Mouse (Mus musculus) liver, adult 2 months (tissue): Measurements from ENCODE around the gene Ifitm10. TPM values are rescaled to one million over a fixed set of nuclear protein-coding genes. Genes with fewer than 3 reads are reported as not detected.
"Not testable (repeated sequence)": the region's sequence is repeated elsewhere in the genome, so short reads cannot be mapped to it uniquely, and the experiment has no call there.

Experiments used
- DNase-seq: peaks from one replicate; pipeline ENCODE4 v3.0.0-alpha.2; 2011; ENCODE audit warnings: low read depth, low spot score; ENCODE audit errors: extremely low read depth
- H3K27ac ChIP-seq: fragments of 200-500 bp; replicated peaks from 2 replicates; pipeline ENCODE4 v1.5.1; 2012; ENCODE audit warnings: low read depth, mild to moderate bottlenecking, control low read depth, inconsistent platforms, low read length; ENCODE audit not compliant: insufficient read depth
- H3K27me3 ChIP-seq: fragments of 200-500 bp; 2 replicates; pipeline ENCODE4 v1.6.1; 2012; ENCODE audit warnings: mild to moderate bottlenecking, moderate library complexity, low read length, inconsistent platforms; ENCODE audit not compliant: control insufficient read depth, insufficient read depth
- H3K36me3 ChIP-seq: fragments of 200-500 bp; 2 replicates; pipeline ENCODE4 v1.6.1; 2012; ENCODE audit warnings: low read length, inconsistent platforms; ENCODE audit not compliant: control insufficient read depth, insufficient read depth
- H3K4me1 ChIP-seq: fragments of 200-500 bp; 2 replicates; pipeline ENCODE4 v1.6.1; 2011; ENCODE audit warnings: low read length; ENCODE audit not compliant: control insufficient read depth, insufficient read depth
- H3K4me3 ChIP-seq: fragments of 200-500 bp; 2 replicates; pipeline ENCODE4 v1.5.1; 2011; ENCODE audit warnings: low read depth, mild to moderate bottlenecking, control low read depth, low read length, moderate library complexity; ENCODE audit not compliant: insufficient read depth
- H3K79me2 ChIP-seq: fragments of 200-500 bp; 2 replicates; pipeline ENCODE4 v1.6.1; 2012; ENCODE audit warnings: inconsistent platforms, mild to moderate bottlenecking, low read length, moderate library complexity; ENCODE audit not compliant: control insufficient read depth, insufficient read depth
- H3K9ac ChIP-seq: fragments of 200-500 bp; 2 replicates; pipeline ENCODE4 v1.6.1; 2012; ENCODE audit warnings: low read depth, mild to moderate bottlenecking, control low read depth, inconsistent platforms, low read length
- CTCF ChIP-seq: fragments of 200-500 bp; IDR thresholded peaks from 2 replicates; pipeline ENCODE4 v1.5.1; 2011; ENCODE audit warnings: low read depth, low read length, control low read depth
- POLR2A ChIP-seq: fragments of 200-500 bp; IDR thresholded peaks from 2 replicates; pipeline ENCODE4 v1.6.1; 2011; ENCODE audit warnings: low read length, control low read depth; ENCODE audit not compliant: insufficient read depth; ENCODE audit errors: extremely low read depth
- WGBS: fragments of 180-500 bp; shearing (Covaris S2); methylation state at CpG from one replicate; pipeline ENCODE4 v1.1.7; 2018; 5-methylcytosine and 5-hydroxymethylcytosine counted together
- polyA plus RNA-seq: library from polyadenylated mRNA; depleted of rRNA; stranded (reverse); fragments of >200 nt; gene quantifications from 2 replicates; pipeline ENCODE4 v1.2.3, GENCODE M21; 2012
- total RNA-seq: library from RNA; depleted of rRNA; stranded (reverse); fragments of >200 nt; gene quantifications from 2 replicates; pipeline ENCODE4 v1.2.3, GENCODE M21; 2014

Ifitm10 gene
- total and polyA plus RNA-seq, 2 experiments, result 0.65 to 0.71 TPM

DNA sequence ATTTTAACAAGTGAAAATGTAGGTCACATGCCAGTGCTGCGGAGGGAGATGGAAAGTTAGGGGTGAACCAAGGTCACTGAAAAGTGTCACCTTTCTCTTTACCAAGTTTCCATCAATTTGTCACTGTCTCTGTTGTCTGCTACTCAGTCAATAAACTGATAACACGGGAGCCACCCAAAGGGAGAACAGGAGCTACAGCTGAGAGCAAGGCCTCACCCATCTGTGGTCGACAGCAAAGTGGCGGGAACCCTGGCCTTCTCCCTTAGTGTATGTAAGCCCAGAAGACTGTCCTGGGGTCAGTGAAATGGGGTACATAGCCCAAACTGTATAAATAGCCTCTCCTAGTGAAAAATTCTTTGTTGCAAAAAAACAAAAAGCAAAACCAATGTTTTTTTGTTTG, 26.0 kb downstream of the Ifitm10 start:
- DNase-seq, result no peak
- H3K4me1 ChIP-seq, result no peaks in the 10 kb centered on the region
- H3K9ac ChIP-seq, result no peak overlapping the region
- 68% methylated on average over 4 of the region's 4 CpGs for WGBS
- H3K4me3 ChIP-seq, result no peak overlapping the region
- no peaks in the 10 kb centered on the region for H3K36me3 ChIP-seq
- no peak overlapping the region for H3K27ac ChIP-seq
- H3K79me2 ChIP-seq, result no peaks in the 10 kb centered on the region
- H3K27me3 ChIP-seq, result no peaks in the 10 kb centered on the region
- TF ChIP-seq CTCF (no peak), POLR2A (no peak)

DNA sequence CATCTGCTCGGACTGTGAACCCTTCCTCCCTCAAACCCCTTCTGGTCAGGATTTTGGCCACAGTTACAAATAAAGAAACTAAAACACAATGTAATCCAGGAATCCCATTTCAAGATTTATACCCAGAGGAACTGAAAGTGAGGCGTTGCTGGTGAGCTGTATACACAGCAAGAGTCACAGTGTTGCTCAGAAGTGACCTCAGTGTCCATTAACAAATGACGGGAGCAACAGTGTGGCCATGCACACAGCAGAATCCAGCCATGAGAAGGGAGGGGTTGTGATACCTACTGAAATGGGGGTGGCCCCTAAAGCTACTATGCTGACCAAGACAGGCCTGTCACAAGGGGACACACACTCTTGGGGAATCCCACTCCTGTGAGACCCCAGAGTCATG, 31.3 kb downstream of the Ifitm10 start:
- no peak for TF ChIP-seq CTCF
- TF ChIP-seq POLR2A, result no peak

DNA sequence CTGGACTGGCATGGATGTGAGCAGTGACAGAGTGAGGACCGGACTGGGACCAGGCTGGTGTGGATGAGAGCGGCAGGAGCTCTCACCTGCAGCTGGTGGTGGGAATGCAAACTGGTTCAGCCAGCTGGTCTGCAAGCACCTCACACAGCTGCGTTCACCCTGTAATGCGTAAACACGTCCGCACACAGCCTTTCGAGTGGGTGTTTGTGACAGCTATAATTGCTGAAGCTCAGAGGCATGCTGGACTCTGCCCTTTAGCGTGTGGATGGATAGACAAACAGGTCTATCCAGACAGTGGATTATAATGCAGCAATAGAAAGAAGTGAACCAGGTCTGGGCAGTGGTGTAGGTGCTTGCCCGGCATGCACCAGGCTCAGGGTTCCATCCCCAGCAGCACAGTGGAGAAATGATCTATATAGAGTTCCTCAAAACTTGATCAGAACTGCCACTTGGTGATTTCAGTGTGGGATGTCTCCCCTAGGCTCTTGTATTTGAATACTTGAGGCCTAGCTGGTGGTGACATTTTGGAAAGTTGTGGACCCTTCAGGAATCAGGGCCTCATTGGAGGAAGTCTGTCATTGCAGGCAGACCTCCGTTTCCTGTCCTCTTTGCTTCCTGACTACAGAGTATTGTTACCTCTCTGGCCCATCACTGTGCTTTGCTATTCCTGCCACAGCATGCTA, 31.8 kb downstream of the Ifitm10 start:
- H3K4me1 ChIP-seq, result no peaks in the 10 kb centered on the region
- DNase-seq, result no peak
- no peaks in the 10 kb centered on the region for H3K36me3 ChIP-seq
- H3K27me3 ChIP-seq, result no peaks in the 10 kb centered on the region
- no peak overlapping the region for H3K4me3 ChIP-seq
- TF ChIP-seq POLR2A (no peak), CTCF (no peak)
- H3K27ac ChIP-seq, result no peak overlapping the region
- H3K79me2 ChIP-seq, result no peaks in the 10 kb centered on the region
- WGBS, result 56% methylated on average over 10 of the region's 10 CpGs
- no peak overlapping the region for H3K9ac ChIP-seq

More for the DNA sequence above, 31.3 kb downstream of the Ifitm10 start:
- H3K4me1 ChIP-seq, result no peaks in the 10 kb centered on the region
- peak; percentile 17 for DNase-seq
- no peak overlapping the region for H3K4me3 ChIP-seq
- H3K79me2 ChIP-seq, result no peaks in the 10 kb centered on the region
- H3K27me3 ChIP-seq, result no peaks in the 10 kb centered on the region
- no peak overlapping the region for H3K9ac ChIP-seq
- H3K36me3 ChIP-seq, result no peaks in the 10 kb centered on the region
- WGBS, result 70% methylated on average over 3 of the region's 3 CpGs
- no peak overlapping the region for H3K27ac ChIP-seq

DNA sequence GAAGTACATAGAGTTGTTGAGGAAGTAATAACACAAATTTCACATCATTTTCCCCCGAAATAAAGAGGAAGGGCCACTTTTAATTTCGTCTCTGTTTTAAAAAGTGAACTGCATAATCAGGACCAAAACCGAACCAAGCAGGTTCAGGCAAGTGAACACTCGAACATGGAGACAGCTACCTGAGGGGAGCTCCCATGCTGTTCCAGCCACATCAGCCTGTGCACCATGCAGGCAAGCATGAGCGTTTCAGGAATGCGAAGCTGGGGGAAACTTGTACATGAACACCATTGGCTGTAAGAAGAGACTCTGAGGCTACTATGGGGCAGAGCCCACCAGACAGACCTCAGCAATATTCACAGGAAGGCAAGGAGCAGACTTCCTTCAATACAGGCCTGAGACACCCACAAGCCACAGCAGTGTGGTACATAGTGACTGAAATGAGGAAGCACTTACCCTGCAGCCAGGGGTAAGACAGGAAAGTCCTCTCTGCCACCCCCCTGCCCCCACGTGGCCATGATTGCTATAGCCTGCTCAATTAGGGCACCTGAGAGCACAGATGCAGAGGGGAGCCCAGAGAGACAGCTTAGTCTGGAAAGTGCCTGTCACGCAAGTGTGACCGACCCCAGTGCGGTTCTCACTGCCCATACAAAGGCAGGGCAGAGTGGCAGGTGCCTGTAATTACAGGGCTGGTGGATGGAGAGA, 33.1 kb downstream of the Ifitm10 start:
- Histone ChIP-seq H3K27me3 (no peaks in the 10 kb centered on the region), H3K27ac (0 out of 2 replicates have a peak overlapping the region, but pooled peaks have one; percentile 38), H3K4me3 (no peak overlapping the region), H3K4me1 (no peaks in the 10 kb centered on the region), H3K9ac (no peak overlapping the region), H3K36me3 (no peaks in the 10 kb centered on the region), H3K79me2 (no peaks in the 10 kb centered on the region)
- 71% methylated on average over 10 of the region's 10 CpGs for WGBS
- peak; percentile 19 for DNase-seq
- TF ChIP-seq CTCF, result 0 out of 2 replicates have a peak, but pooled peaks have one; percentile 14
- no peak for TF ChIP-seq POLR2A

DNA sequence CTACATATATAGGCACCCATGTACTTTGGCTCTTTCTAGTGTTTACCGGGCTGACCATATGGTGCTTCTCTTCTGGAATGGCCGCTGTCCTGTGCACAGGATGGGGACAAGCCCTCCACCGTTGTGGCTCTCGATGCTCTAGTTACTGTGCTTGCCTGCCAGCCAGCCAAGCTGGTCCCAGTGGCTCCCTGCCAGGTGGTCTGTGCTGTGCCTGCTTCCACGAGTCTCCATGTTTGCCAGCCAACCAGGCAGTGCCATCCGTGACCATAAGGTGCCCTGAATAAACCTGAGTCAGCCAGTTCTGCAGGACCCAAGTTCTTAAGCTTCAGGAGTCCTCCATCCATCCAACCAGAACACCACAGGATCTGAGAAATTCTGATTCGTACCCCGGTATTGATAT, 38.4 kb downstream of the Ifitm10 start:
- H3K4me1 ChIP-seq, result no peaks in the 10 kb centered on the region
- no peak for DNase-seq
- no peaks in the 10 kb centered on the region for H3K79me2 ChIP-seq
- H3K36me3 ChIP-seq, result no peaks in the 10 kb centered on the region
- H3K9ac ChIP-seq, result no peak overlapping the region
- H3K27ac ChIP-seq, result no peak overlapping the region
- TF ChIP-seq POLR2A (no peak), CTCF (no peak)
- no peaks in the 10 kb centered on the region for H3K27me3 ChIP-seq
- 90% methylated on average over 8 of the region's 8 CpGs for WGBS
- no peak overlapping the region for H3K4me3 ChIP-seq

DNA sequence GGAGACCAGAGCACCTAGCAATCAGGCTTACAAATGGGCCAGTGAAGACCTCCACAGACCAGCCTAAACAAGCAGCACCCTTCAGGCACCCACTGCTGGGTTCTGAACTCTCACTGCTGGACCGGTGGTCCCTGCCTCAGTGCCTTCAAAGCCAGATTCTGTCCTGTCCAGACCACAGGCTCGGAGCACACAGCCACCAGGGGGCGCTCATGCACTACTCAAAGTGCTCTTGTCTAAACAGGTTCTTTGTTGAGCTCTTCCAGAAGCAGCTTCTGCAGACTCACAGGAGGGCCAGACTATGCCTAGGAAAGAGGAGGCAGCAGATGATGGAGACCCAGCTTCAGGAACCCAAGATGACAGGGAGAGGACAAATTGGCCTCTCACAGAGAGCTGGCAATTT, 39.3 kb downstream of the Ifitm10 start:
- H3K36me3 ChIP-seq, result no peaks in the 10 kb centered on the region
- DNase-seq, result peak; percentile 54
- no peaks in the 10 kb centered on the region for H3K4me1 ChIP-seq
- H3K79me2 ChIP-seq, result no peaks in the 10 kb centered on the region
- WGBS, result 6% methylated on average over 3 of the region's 3 CpGs
- no peak overlapping the region for H3K9ac ChIP-seq
- no peak overlapping the region for H3K4me3 ChIP-seq
- H3K27ac ChIP-seq, result no peak overlapping the region
- H3K27me3 ChIP-seq, result no peaks in the 10 kb centered on the region
- peak; percentile 96 for TF ChIP-seq CTCF
- TF ChIP-seq POLR2A, result no peak

DNA sequence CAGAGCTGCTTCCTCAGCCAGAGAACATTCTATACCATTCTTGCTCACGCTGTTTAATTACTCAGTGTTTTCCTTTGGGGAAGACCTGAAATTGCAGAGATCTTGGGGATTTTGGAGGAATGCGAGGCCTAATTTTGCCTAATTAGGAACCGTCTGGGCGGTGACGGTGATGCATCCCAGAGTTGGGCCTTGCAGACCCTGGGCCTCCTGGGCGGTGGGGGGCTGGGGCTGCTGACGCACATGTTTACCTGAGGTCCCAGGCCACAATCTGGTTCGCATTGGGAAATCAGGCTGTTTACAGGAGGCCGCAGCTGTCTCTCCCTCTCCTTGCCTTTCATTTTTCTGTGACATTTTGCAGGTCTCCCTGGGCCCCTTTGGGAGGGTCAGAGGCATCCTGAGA, 40.8 kb downstream of the Ifitm10 start:
- not testable (repeated sequence) for DNase-seq, H3K36me3 ChIP-seq, H3K27ac ChIP-seq, H3K9ac ChIP-seq, H3K79me2 ChIP-seq, H3K27me3 ChIP-seq, H3K4me1 ChIP-seq, H3K4me3 ChIP-seq
- 88% methylated on average over 6 of the region's 9 CpGs for WGBS
